Mouse (Mus musculus): ENCODE measurements around the gene Eral1. TPM values are rescaled to one million over a fixed set of nuclear protein-coding genes. Genes with fewer than 3 reads are reported as not detected.

Eral1 gene
- polyA plus RNA-seq, 1 experiment from 2014 or later, result 40.8 TPM

DNA sequence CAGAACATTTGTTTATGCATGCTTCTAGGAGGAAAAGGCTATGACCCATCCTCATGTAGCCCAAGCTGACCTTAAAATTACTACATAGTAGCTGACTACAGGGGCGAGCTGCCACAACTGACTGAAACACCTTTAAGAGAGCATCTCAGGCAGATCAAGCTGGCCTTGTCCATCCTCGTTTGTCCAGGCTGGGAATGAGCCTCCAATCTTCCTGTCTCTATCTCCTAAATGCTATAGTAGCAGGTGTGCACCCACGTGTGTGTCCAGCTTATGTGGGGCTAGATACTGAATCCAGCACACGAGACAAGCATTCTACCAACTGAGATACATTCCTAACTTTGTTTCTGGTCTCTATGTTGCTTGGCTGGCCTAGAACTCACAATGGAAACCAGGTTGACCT is 5.5 kb downstream of the Eral1 start:
- ATAC-seq (replicated peaks; ENCODE audit: low FRiP score), result no peak
- H3K4me2 ChIP-seq, result peak overlapping the region; percentile 76
- no peak for DNase-seq (ENCODE audit: low spot score)
- H3K36me3 ChIP-seq (ENCODE audit: control insufficient read depth, insufficient read depth, low read length), result peaks cover 17% of the 10 kb centered on the region
- WGBS, result 71% methylated on average over 4 of the region's 4 CpGs
- H3K9me3 ChIP-seq (ENCODE audit: control insufficient read depth, low read length), result no peaks in the 10 kb centered on the region
- peak overlapping the region; percentile 99 for H3K27ac ChIP-seq (ENCODE audit: low read depth, low read length)
- peaks cover 24% of the 10 kb centered on the region for H3K4me1 ChIP-seq (replicated peaks; ENCODE audit: control insufficient read depth, insufficient read depth, low read length)
- H3K9ac ChIP-seq (ENCODE audit: low read depth, low read length), result peak overlapping the region; percentile 81
- no peaks in the 10 kb centered on the region for H3K27me3 ChIP-seq (replicated peaks; ENCODE audit: control insufficient read depth, insufficient read depth, low read length)
- H3K4me3 ChIP-seq (ENCODE audit: low read depth, low read length), result peak overlapping the region; percentile 60

DNA sequence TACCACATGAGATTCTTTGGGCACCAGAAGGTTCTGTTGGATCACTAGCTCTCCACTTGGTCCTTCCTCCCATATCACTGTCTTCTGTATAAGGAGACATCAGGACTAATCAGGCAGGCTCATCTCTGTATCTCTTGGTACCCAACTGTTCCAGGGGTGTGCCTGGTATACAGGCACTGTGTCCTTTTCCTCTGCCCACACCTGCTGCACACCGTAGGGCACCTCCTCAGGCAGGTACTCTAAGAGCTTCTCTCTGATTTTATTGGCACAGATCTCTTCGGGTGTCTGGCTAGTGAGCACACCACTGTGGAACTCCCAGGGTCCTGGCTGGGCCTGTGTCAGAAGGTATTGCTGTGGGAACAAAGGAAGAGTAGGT is 5.9 kb downstream of the Eral1 start:
- Histone ChIP-seq H3K27ac (ENCODE audit: low read depth, low read length) (peak overlapping the region; percentile 99), H3K4me3 (ENCODE audit: low read depth, low read length) (peak overlapping the region; percentile 60), H3K27me3 (replicated peaks; ENCODE audit: control insufficient read depth, insufficient read depth, low read length) (no peaks in the 10 kb centered on the region), H3K36me3 (ENCODE audit: control insufficient read depth, insufficient read depth, low read length) (peaks cover 17% of the 10 kb centered on the region), H3K9me3 (ENCODE audit: control insufficient read depth, low read length) (no peaks in the 10 kb centered on the region), H3K4me2 (peak overlapping the region; percentile 76), H3K4me1 (replicated peaks; ENCODE audit: control insufficient read depth, insufficient read depth, low read length) (peaks cover 22% of the 10 kb centered on the region), H3K9ac (ENCODE audit: low read depth, low read length) (peak overlapping the region; percentile 81)
- ATAC-seq (replicated peaks; ENCODE audit: low FRiP score) (peak; percentile 61), DNase-seq (ENCODE audit: low spot score) (no peak)
- WGBS, result 71% methylated on average over 2 of the region's 2 CpGs

DNA sequence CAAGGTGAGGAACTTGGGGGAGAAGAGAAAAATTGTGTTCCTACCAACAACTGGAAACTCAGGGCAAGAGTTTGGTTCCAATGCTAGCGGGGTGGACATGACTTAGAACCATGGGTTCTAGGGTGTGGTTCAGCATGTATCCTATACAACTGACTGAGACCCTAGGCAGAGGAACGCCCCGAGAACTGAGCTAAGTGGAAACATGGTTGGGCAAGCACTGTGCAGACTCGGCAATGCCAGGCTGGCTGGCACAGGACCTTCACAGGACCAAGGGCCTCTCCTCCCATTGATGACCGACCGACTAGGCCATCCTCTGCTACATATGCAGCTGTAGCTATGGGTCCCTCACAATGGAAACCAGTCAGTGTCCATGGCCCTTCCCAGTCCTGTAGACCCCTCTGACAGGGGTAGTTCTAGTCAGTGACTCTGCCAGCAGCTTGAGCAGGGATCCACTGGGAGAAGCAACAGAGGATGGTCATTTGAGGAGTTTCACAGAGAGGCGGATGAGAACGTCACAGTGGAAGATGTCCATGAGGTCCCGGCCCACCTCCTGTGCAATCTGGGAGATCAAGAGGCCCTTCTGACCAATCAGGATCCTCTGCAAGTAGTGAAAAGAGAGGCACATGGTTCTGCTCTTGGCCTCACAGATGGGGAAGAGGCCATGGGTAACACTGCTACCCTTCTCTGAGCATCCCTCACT is 6.5 kb downstream of the Eral1 start:
- ATAC-seq (replicated peaks; ENCODE audit: low FRiP score) (peak; percentile 57), DNase-seq (ENCODE audit: low spot score) (no peak)
- peak overlapping the region; percentile 76 for H3K4me2 ChIP-seq
- H3K27ac ChIP-seq (ENCODE audit: low read depth, low read length), result peak overlapping the region; percentile 99
- peaks cover 20% of the 10 kb centered on the region for H3K4me1 ChIP-seq (replicated peaks; ENCODE audit: control insufficient read depth, insufficient read depth, low read length)
- no peaks in the 10 kb centered on the region for H3K9me3 ChIP-seq (ENCODE audit: control insufficient read depth, low read length)
- WGBS, result 63% methylated on average over 9 of the region's 9 CpGs
- H3K27me3 ChIP-seq (replicated peaks; ENCODE audit: control insufficient read depth, insufficient read depth, low read length), result no peaks in the 10 kb centered on the region
- peaks cover 17% of the 10 kb centered on the region for H3K36me3 ChIP-seq (ENCODE audit: control insufficient read depth, insufficient read depth, low read length)
- peak overlapping the region; percentile 81 for H3K9ac ChIP-seq (ENCODE audit: low read depth, low read length)
- peak overlapping the region; percentile 60 for H3K4me3 ChIP-seq (ENCODE audit: low read depth, low read length)

DNA sequence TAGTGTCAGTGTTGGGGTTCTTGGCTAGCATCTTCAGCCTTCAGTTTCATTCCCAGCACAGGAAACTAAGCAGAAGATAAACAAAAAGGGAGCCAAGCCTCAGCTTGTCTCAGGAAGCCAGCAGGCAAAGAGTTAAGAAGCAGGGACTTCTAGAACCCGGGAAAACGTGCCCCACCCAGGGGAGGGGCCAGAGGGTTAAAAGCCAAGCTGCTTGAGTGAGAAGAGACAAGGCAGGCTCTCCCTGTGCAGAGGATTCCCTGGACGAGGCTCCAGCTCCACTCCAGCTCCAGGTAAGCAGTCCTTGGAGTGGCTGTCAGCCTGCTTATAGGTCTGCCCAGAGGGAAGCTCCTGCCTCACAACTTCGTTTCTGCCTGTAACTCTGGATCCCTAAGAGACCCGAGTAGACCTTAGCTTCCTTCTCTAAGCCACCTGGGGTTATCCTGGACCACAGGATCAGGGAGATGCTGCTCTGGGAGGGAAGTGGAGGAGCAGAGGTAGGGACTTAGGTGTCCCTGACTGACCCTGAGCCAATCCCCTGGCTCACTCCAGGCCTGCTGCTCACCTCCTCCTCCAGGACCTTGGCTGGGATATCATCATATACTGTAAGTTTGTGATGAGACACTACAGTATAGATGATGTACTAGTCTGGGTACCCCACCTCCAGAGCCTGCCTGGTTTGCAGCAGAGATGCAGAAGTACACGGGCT is 7.6 kb downstream of the Eral1 start:
- H3K27ac ChIP-seq (ENCODE audit: low read depth, low read length), result peak overlapping the region; percentile 99
- H3K4me3 ChIP-seq (ENCODE audit: low read depth, low read length), result peak overlapping the region; percentile 60
- DNase-seq (ENCODE audit: low spot score) (peak; percentile 64), ATAC-seq (replicated peaks; ENCODE audit: low FRiP score) (peak; percentile 42)
- peaks cover 15% of the 10 kb centered on the region for H3K36me3 ChIP-seq (ENCODE audit: control insufficient read depth, insufficient read depth, low read length)
- WGBS, result 14% methylated on average over 6 of the region's 6 CpGs
- H3K9ac ChIP-seq (ENCODE audit: low read depth, low read length), result peak overlapping the region; percentile 81
- H3K27me3 ChIP-seq (replicated peaks; ENCODE audit: control insufficient read depth, insufficient read depth, low read length), result no peaks in the 10 kb centered on the region
- H3K4me1 ChIP-seq (replicated peaks; ENCODE audit: control insufficient read depth, insufficient read depth, low read length), result peaks cover 24% of the 10 kb centered on the region
- peak overlapping the region; percentile 76 for H3K4me2 ChIP-seq
- H3K9me3 ChIP-seq (ENCODE audit: control insufficient read depth, low read length), result no peaks in the 10 kb centered on the region

DNA sequence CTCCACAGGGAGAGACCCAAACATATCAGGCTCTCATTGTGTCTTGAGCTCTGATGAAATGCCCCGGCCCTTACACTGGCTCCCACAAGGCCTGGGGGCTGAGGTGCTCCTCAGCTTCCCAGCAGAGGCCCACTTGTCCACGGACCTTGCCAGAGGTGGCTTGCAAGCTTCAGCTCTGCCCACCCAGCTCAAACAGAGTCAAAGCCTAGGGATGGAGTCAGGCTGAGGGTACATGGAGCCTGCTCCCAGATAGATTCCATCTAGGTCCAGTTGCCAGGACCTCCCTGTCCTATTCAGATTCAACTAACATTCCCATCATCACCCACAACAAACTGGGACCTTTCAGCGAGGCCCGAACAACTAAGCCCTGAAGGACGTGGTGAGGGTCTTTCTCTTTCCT is 8.2 kb downstream of the Eral1 start:
- Histone ChIP-seq H3K27ac (ENCODE audit: low read depth, low read length) (peak overlapping the region; percentile 99), H3K9me3 (ENCODE audit: control insufficient read depth, low read length) (no peaks in the 10 kb centered on the region), H3K9ac (ENCODE audit: low read depth, low read length) (peak overlapping the region; percentile 81), H3K27me3 (replicated peaks; ENCODE audit: control insufficient read depth, insufficient read depth, low read length) (no peaks in the 10 kb centered on the region), H3K4me1 (replicated peaks; ENCODE audit: control insufficient read depth, insufficient read depth, low read length) (peaks cover 30% of the 10 kb centered on the region), H3K4me2 (peak overlapping the region; percentile 76), H3K36me3 (ENCODE audit: control insufficient read depth, insufficient read depth, low read length) (peaks cover 14% of the 10 kb centered on the region), H3K4me3 (ENCODE audit: low read depth, low read length) (peak overlapping the region; percentile 60)
- no peak for ATAC-seq (replicated peaks; ENCODE audit: low FRiP score)
- no peak for DNase-seq (ENCODE audit: low spot score)
- WGBS, result 61% methylated on average over 5 of the region's 5 CpGs

DNA sequence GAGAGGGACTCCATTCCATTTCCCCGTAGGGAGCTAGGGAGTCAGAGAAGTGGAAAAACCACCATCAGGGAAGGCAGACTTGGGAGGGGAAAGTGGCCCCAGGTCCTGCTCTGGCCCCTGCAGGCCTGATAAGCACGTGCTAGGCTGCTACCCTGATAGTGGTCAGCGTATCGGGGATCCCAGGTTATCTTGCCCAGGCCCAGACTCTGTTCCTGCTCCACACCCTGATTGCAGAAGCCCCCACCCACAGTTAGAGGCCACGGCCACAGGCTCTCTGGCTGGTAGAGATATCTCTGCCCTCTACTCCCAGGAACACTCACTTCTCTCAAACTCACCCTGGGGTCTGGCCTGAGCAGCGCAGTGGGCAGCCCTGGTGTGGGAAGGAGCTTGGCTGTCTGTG is 10.5 kb downstream of the Eral1 start:
- ATAC-seq (replicated peaks; ENCODE audit: low FRiP score), result peak; percentile 76
- H3K4me2 ChIP-seq, result peak overlapping the region; percentile 76
- H3K27me3 ChIP-seq (replicated peaks; ENCODE audit: control insufficient read depth, insufficient read depth, low read length), result no peaks in the 10 kb centered on the region
- peak; percentile 69 for DNase-seq (ENCODE audit: low spot score)
- H3K4me3 ChIP-seq (ENCODE audit: low read depth, low read length), result peak overlapping the region; percentile 14; the same call in 1 of the 2 replicates
- 31% methylated on average over 6 of the region's 6 CpGs for WGBS
- H3K9me3 ChIP-seq (ENCODE audit: control insufficient read depth, low read length), result no peaks in the 10 kb centered on the region
- peaks cover 46% of the 10 kb centered on the region for H3K4me1 ChIP-seq (replicated peaks; ENCODE audit: control insufficient read depth, insufficient read depth, low read length)
- H3K27ac ChIP-seq (ENCODE audit: low read depth, low read length), result peak overlapping the region; percentile 99
- peak overlapping the region; percentile 81 for H3K9ac ChIP-seq (ENCODE audit: low read depth, low read length)
- H3K36me3 ChIP-seq (ENCODE audit: control insufficient read depth, insufficient read depth, low read length), result peaks cover 10% of the 10 kb centered on the region

DNA sequence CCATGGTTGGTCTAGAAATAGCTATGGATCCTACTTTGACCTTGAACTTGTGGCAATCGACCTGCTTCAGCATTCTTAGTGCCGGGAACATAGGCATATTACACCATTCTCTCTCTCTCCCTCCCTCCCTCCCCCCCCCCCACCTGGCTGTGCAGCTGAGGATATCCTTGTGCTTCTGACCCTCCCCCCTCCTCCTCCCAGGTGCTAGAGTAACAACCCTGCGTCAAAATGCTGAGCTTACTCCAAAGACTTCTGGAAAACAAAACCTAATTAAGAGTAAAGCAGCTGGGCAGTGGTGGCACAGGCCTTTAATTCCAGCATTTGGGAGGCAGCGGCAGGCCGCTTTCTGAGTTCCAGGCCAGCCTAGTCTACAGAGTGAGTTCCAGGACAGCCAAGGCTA is 11.1 kb downstream of the Eral1 start:
- Histone ChIP-seq H3K27me3 (replicated peaks; ENCODE audit: control insufficient read depth, insufficient read depth, low read length) (no peaks in the 10 kb centered on the region), H3K9me3 (ENCODE audit: control insufficient read depth, low read length) (no peaks in the 10 kb centered on the region), H3K4me3 (ENCODE audit: low read depth, low read length) (peak overlapping the region; percentile 14; the same call in 1 of the 2 replicates), H3K27ac (ENCODE audit: low read depth, low read length) (peak overlapping the region; percentile 99), H3K9ac (ENCODE audit: low read depth, low read length) (peak overlapping the region; percentile 81), H3K4me1 (replicated peaks; ENCODE audit: control insufficient read depth, insufficient read depth, low read length) (peaks cover 46% of the 10 kb centered on the region), H3K4me2 (peak overlapping the region; percentile 76), H3K36me3 (ENCODE audit: control insufficient read depth, insufficient read depth, low read length) (peaks cover 5% of the 10 kb centered on the region)
- 52% methylated on average over 5 of the region's 5 CpGs for WGBS
- no peak for DNase-seq (ENCODE audit: low spot score)
- ATAC-seq (replicated peaks; ENCODE audit: low FRiP score), result no peak

DNA sequence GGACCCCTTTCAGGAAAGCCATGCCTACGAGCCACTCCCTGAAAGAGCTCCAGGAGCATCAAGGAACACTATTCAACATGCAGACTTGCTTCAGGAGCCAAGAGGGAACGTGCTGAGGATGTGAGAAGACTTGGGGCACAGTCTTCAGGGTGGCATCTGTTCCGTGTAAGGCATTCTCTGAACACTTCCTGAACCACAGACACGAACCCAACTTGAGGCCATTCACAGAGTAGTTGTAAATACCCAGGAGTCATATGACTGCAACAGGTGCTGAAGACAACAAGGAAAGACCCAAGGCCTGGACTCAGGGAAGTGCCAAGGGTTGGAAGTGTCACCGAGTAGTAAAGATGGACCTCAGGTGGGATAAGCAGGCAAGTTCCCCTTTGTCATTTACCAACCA is 12.6 kb downstream of the Eral1 start:
- Histone ChIP-seq H3K27ac (ENCODE audit: low read depth, low read length) (peak overlapping the region; percentile 99), H3K27me3 (replicated peaks; ENCODE audit: control insufficient read depth, insufficient read depth, low read length) (no peaks in the 10 kb centered on the region), H3K9ac (ENCODE audit: low read depth, low read length) (peak overlapping the region; percentile 64), H3K4me1 (replicated peaks; ENCODE audit: control insufficient read depth, insufficient read depth, low read length) (peaks cover 49% of the 10 kb centered on the region), H3K36me3 (ENCODE audit: control insufficient read depth, insufficient read depth, low read length) (no peaks in the 10 kb centered on the region), H3K4me2 (peak overlapping the region; percentile 13; the same call in 1 of the 2 replicates), H3K9me3 (ENCODE audit: control insufficient read depth, low read length) (no peaks in the 10 kb centered on the region), H3K4me3 (ENCODE audit: low read depth, low read length) (no peak overlapping the region)
- DNase-seq (ENCODE audit: low spot score) (no peak), ATAC-seq (replicated peaks; ENCODE audit: low FRiP score) (no peak)
- 72% methylated on average over 5 of the region's 5 CpGs for WGBS

Measured in liver, embryonic 11.5 days (tissue).